Mouse (Mus musculus) myocyte (in vitro differentiated cells): ENCODE results near the gene Spc24.

Experiments
- POLR2AphosphoS2 ChIP-seq: IDR thresholded peaks from one replicate; pipeline ENCODE4 v1.6.1; 2011; ENCODE audit warnings: low read depth, control low read depth; ENCODE audit not compliant: insufficient read length
- USF1 ChIP-seq: IDR thresholded peaks from one replicate; pipeline ENCODE4 v1.6.1; 2011; ENCODE audit warnings: low read depth, mild to moderate bottlenecking, control low read depth, moderate library complexity

- TF ChIP-seq POLR2AphosphoS2 (no peak), USF1 (no peak)
Measured at GRCm38 (mm10) chr9:21706085-21706484, 54.0 kb downstream of the Spc24 start.
